Mouse (Mus musculus): ENCODE results near the gene Wipi1.

Gene Wipi1

GRCm38 (mm10) chr11:109543466-109543865 is 68.3 kb downstream of the Wipi1 start:
- DNase-seq (ENCODE audit: low spot score in 2 of 2), result no peak

GRCm38 (mm10) chr11:109539290-109539689 is 72.5 kb downstream of the Wipi1 start:
- no peak for DNase-seq (ENCODE audit: low spot score in 2 of 2)

GRCm38 (mm10) chr11:109536939-109537338 is 74.8 kb downstream of the Wipi1 start:
- no peak for DNase-seq (ENCODE audit: low spot score in 2 of 2)

DNA sequence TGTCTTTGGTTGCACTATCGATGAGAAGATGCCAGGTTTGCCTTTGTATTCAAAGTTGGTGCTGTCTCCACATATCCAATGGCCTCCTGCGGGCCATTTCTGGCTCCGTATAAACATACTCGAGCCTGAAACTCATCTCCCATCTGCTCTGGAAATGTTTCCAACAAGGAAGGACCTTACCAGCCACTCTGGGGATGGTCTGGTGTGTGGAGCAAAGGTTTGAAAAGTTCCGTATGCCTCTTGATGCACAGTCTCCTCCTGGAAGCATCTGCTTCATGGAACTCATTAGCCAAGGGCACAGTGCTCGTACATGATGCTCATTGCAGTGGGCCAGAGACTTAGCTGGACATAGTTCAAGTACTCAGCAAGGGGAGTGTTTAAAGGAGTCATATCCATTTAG is 75.8 kb downstream of the Wipi1 start:
- no peak for DNase-seq (ENCODE audit: low spot score in 2 of 2)

DNA sequence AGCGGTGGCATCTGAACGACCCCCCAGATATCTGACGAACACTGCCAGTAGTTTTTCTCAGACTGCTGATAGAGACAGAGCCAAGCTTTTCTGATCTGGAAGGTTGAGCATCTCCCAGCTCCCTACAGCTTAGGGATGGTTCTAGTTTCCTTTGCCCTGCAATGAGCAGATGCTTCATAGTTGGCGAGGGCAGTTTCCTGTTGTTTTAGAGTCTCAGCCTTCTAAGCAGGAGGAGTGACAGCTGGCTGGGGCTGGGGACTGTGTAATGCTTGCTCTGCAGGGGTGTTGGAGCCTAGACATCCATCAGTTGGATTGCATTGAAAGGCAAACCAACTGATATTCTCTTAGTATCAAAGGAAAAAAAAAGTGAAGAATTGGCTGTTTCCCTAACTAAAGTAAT is 81.7 kb downstream of the Wipi1 start:
- DNase-seq (ENCODE audit: low spot score in 2 of 2), result no peak

- DNase-seq (ENCODE audit: low spot score in 2 of 2), result no peak
These were observed 86.2 kb downstream of the Wipi1 start for GRCm38 (mm10) chr11:109525571-109525970.

DNA sequence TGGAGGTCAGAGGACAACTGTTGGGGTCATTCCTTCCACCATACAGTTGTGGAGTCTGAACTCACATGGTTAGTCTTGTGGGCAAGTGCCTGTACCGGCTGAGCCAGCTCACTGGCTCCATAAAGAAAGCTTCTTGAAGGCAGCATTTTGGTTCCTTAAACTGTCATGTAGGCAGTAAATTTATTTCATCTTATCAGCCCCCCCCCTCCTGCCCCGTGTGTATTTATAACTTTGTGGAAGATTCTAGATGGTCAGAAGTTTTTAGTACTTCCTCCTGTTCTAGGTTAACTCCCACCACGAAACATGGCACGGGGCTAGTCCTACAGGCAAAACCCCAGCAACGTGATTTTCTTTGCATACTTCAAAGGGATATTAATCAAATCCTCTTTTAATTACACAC is 86.9 kb downstream of the Wipi1 start:
- no peak for DNase-seq (ENCODE audit: low spot score in 2 of 2)
